Mouse (Mus musculus): ENCODE measurements around the gene Slc37a3.

GRCm38 (mm10) chr6:39419851-39420721 is 42.6 kb upstream of the Slc37a3 start, which contains the start of gene Mkrn1:
- no peak for TF ChIP-seq GATA1 (IDR thresholded peaks at IDR 0.05; ENCODE audit: borderline replicate concordance, low read length)
- no peak for TF ChIP-seq FLI1 (IDR thresholded peaks at IDR 0.05; ENCODE audit: low read length)
